In the genomic region with DNA sequence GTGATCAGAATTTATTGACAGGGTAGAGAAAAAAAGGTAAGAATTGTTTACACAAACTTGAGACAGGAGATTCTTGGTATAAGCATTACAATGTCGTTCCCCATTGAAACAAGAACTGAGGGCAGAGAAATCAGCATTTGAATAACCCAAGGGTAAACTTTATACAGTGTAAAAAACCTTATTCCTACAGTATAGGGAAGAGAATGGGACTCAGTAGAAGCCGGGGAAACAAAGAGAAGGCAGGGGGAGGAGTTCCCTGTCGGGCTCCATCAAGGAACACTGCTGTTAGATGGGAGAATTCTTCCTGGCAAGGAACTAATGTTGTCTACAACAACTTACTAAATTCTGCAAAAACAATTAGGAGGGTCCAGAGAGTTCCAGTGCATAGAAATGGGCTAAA, we compare ENCODE assay signal across 23 mouse cellular contexts.
"Had no signal": no experiment of that assay in that cellular context is flagged by ENCODE, and none has a peak within 500 bp of the region (broad histone marks: within the 10 kb centered on the region; RNA-seq: fewer than 3 reads in every experiment).

No protein-coding gene starts in this region.

- H3K4me1 ChIP-seq: heart, embryonic 15.5 days; intestine, embryonic 15.5 days; liver, embryonic 12.5 days had no signal

- DNase-seq: gastrocnemius, adult 2 months; gastrocnemius, postnatal 10 days; gastrocnemius, postnatal 25 days; heart, postnatal 14 days; heart, postnatal 4 days; kidney, adult 18-20 months; kidney, adult 8-10 months; kidney, postnatal 10 days; kidney, postnatal 25 days; kidney, postnatal 4 days; left cerebral cortex, postnatal 4 days had no signal

- H3K36me3 ChIP-seq: heart, embryonic 13.5 days; heart, embryonic 15.5 days; hindbrain, embryonic 12.5 days; intestine, embryonic 15.5 days; limb, embryonic 13.5 days; limb, embryonic 15.5 days had no signal

- H3K27ac ChIP-seq: gastrocnemius, adult 2 months; heart, embryonic 13.5 days; heart, embryonic 15.5 days; hindbrain, embryonic 10.5 days; hindbrain, embryonic 12.5 days; hindbrain, embryonic 14.5 days; intestine, embryonic 15.5 days; layer of hippocampus, adult 2 months; left cerebral cortex, adult 2 months; limb, embryonic 13.5 days; limb, embryonic 15.5 days; liver, embryonic 12.5 days; liver, embryonic 14.5 days had no signal

- H3K27me3 ChIP-seq: heart, embryonic 13.5 days; heart, embryonic 15.5 days; hindbrain, embryonic 12.5 days; intestine, embryonic 15.5 days; limb, embryonic 13.5 days; limb, embryonic 15.5 days; liver, embryonic 12.5 days had no signal

- H3K9ac ChIP-seq: heart, embryonic 13.5 days; heart, embryonic 15.5 days; hindbrain, embryonic 12.5 days; hindbrain, embryonic 14.5 days; intestine, embryonic 15.5 days; limb, embryonic 13.5 days; limb, embryonic 15.5 days; liver, embryonic 12.5 days; liver, embryonic 14.5 days had no signal

- H3K9me3 ChIP-seq: intestine, embryonic 15.5 days had no signal

- H3K4me3 ChIP-seq: gastrocnemius, adult 2 months; heart, embryonic 13.5 days; heart, embryonic 15.5 days; hindbrain, embryonic 10.5 days; hindbrain, embryonic 12.5 days; intestine, embryonic 15.5 days; layer of hippocampus, adult 2 months; left cerebral cortex, adult 2 months; limb, embryonic 13.5 days; limb, embryonic 15.5 days; liver, embryonic 12.5 days had no signal
